Mouse (Mus musculus): Measurements from ENCODE around the gene Gm21679. TPM values are rescaled to one million over a fixed set of nuclear protein-coding genes. Genes with fewer than 3 reads are reported as not detected.
"Not testable (repeated sequence)": the region's sequence is repeated elsewhere in the genome, so short reads cannot be mapped to it uniquely, and the experiment has no call there.

The Gm21679 gene
- total RNA-seq (2018; cell fraction: chromatin; rRNA removed): not detected
- not detected for total RNA-seq (2018; cell fraction: cytosol; rRNA removed)
- not detected for total RNA-seq (2018; cell fraction: nucleus; rRNA removed)
- polyA plus RNA-seq (2018): not detected in 3 replicates

- no CpG with 5 or more reads among the region's 3 CpGs for WGBS (ENCODE audit: missing documents)
- H3K36me3 ChIP-seq (ENCODE audit: inconsistent target); H3K79me2 ChIP-seq (ENCODE audit: inconsistent target); H3K4me3 ChIP-seq (ENCODE audit: inconsistent target); H3K27ac ChIP-seq: not testable (repeated sequence)
Observed at GRCm38 (mm10) chrY:29683270-29683669, at the start of gene Gm21679. Gene Gm21679 (minus strand): TSS chrY:29683370.

Data from macrophage (primary cell).